Mouse (Mus musculus): Measurements from ENCODE around the gene Clk4.

The Clk4 gene

GRCm38 (mm10) chr11:51261680-51262219 lies at the start of gene Clk4:
Gene Clk4, plus strand, starts transcription at chr11:51261730.
- DNase-seq (ENCODE audit: low spot score in 2 of 2), result no peak

- DNase-seq (ENCODE audit: low spot score in 2 of 2), result no peak
Measured at GRCm38 (mm10) chr11:51214021-51214420, 47.5 kb upstream of the Clk4 start.

- DNase-seq (ENCODE audit: low spot score in 2 of 2), result no peak
Measured at GRCm38 (mm10) chr11:51219396-51219980, 42.0 kb upstream of the Clk4 start.

- no peak for DNase-seq (ENCODE audit: low spot score in 2 of 2)
Measured at GRCm38 (mm10) chr11:51220308-51220707, 41.2 kb upstream of the Clk4 start, which contains the start of gene Gm12569. Gene Gm12569, plus strand, starts transcription at chr11:51220473.

GRCm38 (mm10) chr11:51227104-51227503 lies 34.4 kb upstream of the Clk4 start:
- DNase-seq (ENCODE audit: low spot score in 2 of 2), result no peak

- no peak for DNase-seq (ENCODE audit: low spot score in 2 of 2)
Measured at GRCm38 (mm10) chr11:51234626-51235025, 26.9 kb upstream of the Clk4 start.

GRCm38 (mm10) chr11:51242897-51243296 lies 18.6 kb upstream of the Clk4 start:
- no peak for DNase-seq (ENCODE audit: low spot score in 2 of 2)

GRCm38 (mm10) chr11:51257006-51257405 lies 4.5 kb upstream of the Clk4 start:
- DNase-seq (ENCODE audit: low spot score in 2 of 2), result no peak

GRCm38 (mm10) chr11:51262342-51263285 lies 1.1 kb downstream of the Clk4 start, which contains the start of gene BC049762:
Gene BC049762, minus strand, starts transcription at chr11:51263046.
- peak; percentile 98 to 99 for DNase-seq (ENCODE audit: low spot score in 2 of 2)

GRCm38 (mm10) chr11:51263286-51263831 lies 1.8 kb downstream of the Clk4 start:
- DNase-seq (ENCODE audit: low spot score in 2 of 2), result peak in 1 of 2 experiments; percentile 31

GRCm38 (mm10) chr11:51264352-51264751 lies 2.8 kb downstream of the Clk4 start:
- DNase-seq (ENCODE audit: low spot score in 2 of 2), result peak in 1 of 2 experiments; percentile 24

- DNase-seq (ENCODE audit: low spot score in 2 of 2), result no peak
Measured at GRCm38 (mm10) chr11:51265326-51265725, 3.8 kb downstream of the Clk4 start.

GRCm38 (mm10) chr11:51274418-51274817 lies 12.9 kb downstream of the Clk4 start:
- DNase-seq (ENCODE audit: low spot score in 2 of 2), result no peak

GRCm38 (mm10) chr11:51289564-51290041 lies 28.1 kb downstream of the Clk4 start, which contains the start of gene Col23a1:
Gene Col23a1, plus strand, starts transcription at chr11:51289920.
- peak; percentile 40 to 54 for DNase-seq (ENCODE audit: low spot score in 2 of 2)

GRCm38 (mm10) chr11:51290066-51290955 lies 28.8 kb downstream of the Clk4 start:
- peak; percentile 6 to 38 for DNase-seq (ENCODE audit: low spot score in 2 of 2)

GRCm38 (mm10) chr11:51293956-51294530 lies 32.5 kb downstream of the Clk4 start:
- no peak for DNase-seq (ENCODE audit: low spot score in 2 of 2)

- DNase-seq (ENCODE audit: low spot score in 2 of 2), result no peak
Measured at GRCm38 (mm10) chr11:51295742-51296141, 34.2 kb downstream of the Clk4 start.

GRCm38 (mm10) chr11:51298691-51299090 lies 37.2 kb downstream of the Clk4 start:
- no peak for DNase-seq (ENCODE audit: low spot score in 2 of 2)

- no peak for DNase-seq (ENCODE audit: low spot score in 2 of 2)
Measured at GRCm38 (mm10) chr11:51302396-51302795, 40.9 kb downstream of the Clk4 start.

GRCm38 (mm10) chr11:51303981-51304553 lies 42.5 kb downstream of the Clk4 start:
- DNase-seq (ENCODE audit: low spot score in 2 of 2), result no peak

All from urinary bladder, adult 18-20 months (tissue).